Mouse (Mus musculus) thymus, adult 2 months (tissue): ENCODE measurements around the gene Igflr1. TPM values are rescaled to one million over a fixed set of nuclear protein-coding genes. Genes with fewer than 3 reads are reported as not detected.
A peak's percentile ranks its signal among the peaks of the same experiment; 100 is the strongest.

Experiments used
- DNase-seq: peaks from one replicate; pipeline ENCODE4 v3.0.0; 2021
- H3K27ac ChIP-seq: fragments of 200-500 bp; 2 replicates; pipeline ENCODE4 v1.5.1; 2012; ENCODE audit warnings: low read length, control low read depth; ENCODE audit not compliant: control insufficient read depth, insufficient read depth
- H3K27me3 ChIP-seq: fragments of 200-500 bp; 2 replicates; pipeline ENCODE4 v1.6.1; 2012; ENCODE audit warnings: mild to moderate bottlenecking, low read length, moderate library complexity, mixed read lengths; ENCODE audit not compliant: control insufficient read depth, insufficient read depth
- H3K36me3 ChIP-seq: fragments of 200-500 bp; 2 replicates; pipeline ENCODE4 v1.6.1; 2012; ENCODE audit warnings: mild to moderate bottlenecking, low read length, moderate library complexity; ENCODE audit not compliant: control insufficient read depth, insufficient read depth
- H3K4me1 ChIP-seq: fragments of 200-500 bp; replicated peaks from 2 replicates; pipeline ENCODE4 v1.6.1; 2012; ENCODE audit warnings: low read length; ENCODE audit not compliant: control insufficient read depth, insufficient read depth
- H3K4me3 ChIP-seq: fragments of 200-500 bp; 2 replicates; pipeline ENCODE4 v1.5.1; 2012; ENCODE audit warnings: mild to moderate bottlenecking, low read length, control low read depth, moderate library complexity; ENCODE audit not compliant: control insufficient read depth, insufficient read depth
- CTCF ChIP-seq: fragments of 200-500 bp; IDR thresholded peaks from 2 replicates; pipeline ENCODE4 v1.5.1; 2012; ENCODE audit warnings: mild to moderate bottlenecking, control low read depth, low read length, moderate library complexity, borderline replicate concordance; ENCODE audit not compliant: control insufficient read depth, poor library complexity, insufficient read depth; ENCODE audit errors: extremely low read depth
- POLR2A ChIP-seq: fragments of 200-500 bp; IDR thresholded peaks from 2 replicates; pipeline ENCODE4 v1.6.1; 2012; ENCODE audit warnings: mild to moderate bottlenecking, low read length, control low read depth, moderate library complexity; ENCODE audit not compliant: control insufficient read depth, poor library complexity, insufficient read depth; ENCODE audit errors: extremely low read depth
- WGBS: fragments of 180-500 bp; shearing (Covaris S2); methylation state at CpG from one replicate; pipeline ENCODE4 v1.1.7; 2018; 5-methylcytosine and 5-hydroxymethylcytosine counted together
- polyA plus RNA-seq: library from polyadenylated mRNA; depleted of rRNA; stranded (reverse); fragments of >200 nt; gene quantifications from 2 replicates; pipeline ENCODE4 v1.2.3, GENCODE M21; 2012

Igflr1 gene
- polyA plus RNA-seq, 1 experiment, result 31.7 TPM

- 99% methylated on average over 7 of the region's 7 CpGs for WGBS
- H3K27me3 ChIP-seq, result no peaks in the 10 kb centered on the region
- H3K36me3 ChIP-seq, result no peaks in the 10 kb centered on the region
- H3K4me1 ChIP-seq, result peaks cover 1% of the 10 kb centered on the region; the same call in 1 of the 2 replicates
- no peak for TF ChIP-seq CTCF
- TF ChIP-seq POLR2A, result no peak
- no peak for DNase-seq
- H3K27ac ChIP-seq, result no peak overlapping the region
- H3K4me3 ChIP-seq, result no peak overlapping the region
Observed at GRCm38 (mm10) chr7:30540572-30540971, 24.7 kb upstream of the Igflr1 start.

- no peaks in the 10 kb centered on the region for H3K27me3 ChIP-seq
- TF ChIP-seq POLR2A (no peak), CTCF (no peak)
- H3K4me1 ChIP-seq, result no peaks in the 10 kb centered on the region
- peaks cover 5% of the 10 kb centered on the region for H3K36me3 ChIP-seq
- no peak overlapping the region for H3K27ac ChIP-seq
- H3K4me3 ChIP-seq, result no peak overlapping the region
- 96% methylated on average over 2 of the region's 2 CpGs for WGBS
- DNase-seq, result no peak
Observed at GRCm38 (mm10) chr7:30544327-30544726, 20.9 kb upstream of the Igflr1 start.

- H3K27me3 ChIP-seq, result no peaks in the 10 kb centered on the region
- no peak overlapping the region for H3K4me3 ChIP-seq
- no peak overlapping the region for H3K27ac ChIP-seq
- 89% methylated on average over 2 of the region's 2 CpGs for WGBS
- H3K4me1 ChIP-seq, result peaks cover 11% of the 10 kb centered on the region
- TF ChIP-seq CTCF, result no peak
- H3K36me3 ChIP-seq, result peaks cover 5% of the 10 kb centered on the region
- no peak for DNase-seq
Observed at GRCm38 (mm10) chr7:30549880-30550279, 15.3 kb upstream of the Igflr1 start.

- 97% methylated on average over 1 of the region's 1 CpGs for WGBS
- H3K4me3 ChIP-seq, result no peak overlapping the region
- DNase-seq, result no peak
- H3K27me3 ChIP-seq, result no peaks in the 10 kb centered on the region
- TF ChIP-seq CTCF (no peak), POLR2A (no peak)
- peaks cover 11% of the 10 kb centered on the region for H3K4me1 ChIP-seq
- no peak overlapping the region for H3K27ac ChIP-seq
- H3K36me3 ChIP-seq, result peaks cover 13% of the 10 kb centered on the region
Observed at GRCm38 (mm10) chr7:30550603-30551002, 14.6 kb upstream of the Igflr1 start.

- H3K27ac ChIP-seq, result peak overlapping the region; percentile 97
- H3K4me1 ChIP-seq, result peaks cover 11% of the 10 kb centered on the region
- WGBS, result under 1% methylated on average over 10 of the region's 10 CpGs
- no peak for DNase-seq
- H3K36me3 ChIP-seq, result peaks cover 13% of the 10 kb centered on the region
- H3K4me3 ChIP-seq, result peak overlapping the region; percentile 89
- H3K27me3 ChIP-seq, result no peaks in the 10 kb centered on the region
- TF ChIP-seq CTCF (no peak), POLR2A (no peak)
Observed at GRCm38 (mm10) chr7:30551445-30552101, 13.7 kb upstream of the Igflr1 start.

GRCm38 (mm10) chr7:30552102-30553020, 12.9 kb upstream of the Igflr1 start, which contains the start of the genes Hspb6 and Proser3:
Gene Hspb6, plus strand, starts transcription at chr7:30552178.
Gene Proser3, minus strand, starts transcription at chr7:30552299.
- under 1% methylated on average over 44 of the region's 44 CpGs for WGBS
- peaks cover 19% of the 10 kb centered on the region for H3K36me3 ChIP-seq

More at GRCm38 (mm10) chr7:30552102-30553020, 12.9 kb upstream of the Igflr1 start, which contains the start of the genes Hspb6 and Proser3:
- Histone ChIP-seq H3K4me3 (peak within 1 kb of the TSS; percentile 89), H3K27ac (peak within 1 kb of the TSS; percentile 97), H3K27me3 (no peaks in the 10 kb centered on the region), H3K4me1 (peaks cover 11% of the 10 kb centered on the region)
- TF ChIP-seq CTCF (peak; percentile 48; the same call in 1 of the 2 replicates), POLR2A (peak; percentile 71; the same call in 1 of the 2 replicates)
- peak; percentile 97 for DNase-seq
